Mouse (Mus musculus): Measurements from ENCODE around the gene Gli1.

DNA sequence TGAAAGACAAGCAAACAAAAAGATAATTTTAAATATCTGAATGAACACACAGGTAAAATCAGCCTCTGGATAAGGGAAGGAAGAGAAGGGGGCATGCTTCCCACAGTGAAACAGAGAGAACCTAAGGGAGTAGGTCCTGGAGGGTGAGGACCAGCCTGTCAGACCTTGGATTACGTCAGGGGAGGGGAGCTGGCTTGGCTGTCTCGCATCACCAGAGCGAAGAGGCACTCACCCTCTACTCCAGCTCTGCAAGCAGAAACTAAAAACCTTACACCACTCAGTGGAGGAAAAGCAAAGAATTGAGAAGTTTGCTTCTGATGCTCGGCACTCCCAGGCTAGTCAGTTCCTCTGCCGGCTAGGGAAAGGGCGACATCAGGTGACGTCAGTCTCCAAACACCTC is 21.8 kb downstream of the Gli1 start:
- no peak for TF ChIP-seq CTCF (IDR thresholded peaks at IDR 0.05; ENCODE audit: control insufficient read depth, insufficient read depth, low read length)
- no peak for TF ChIP-seq POLR2A (IDR thresholded peaks at IDR 0.05; ENCODE audit: borderline replicate concordance, control insufficient read depth, low read depth, low read length)

All from bone marrow, adult 2 months (tissue).